Comparison of ENCODE assay signal across 10 mouse cellular contexts in genomic region chr14:13284845-13285198, GRCm38 (mm10). TPM values are rescaled to one million over a fixed set of nuclear protein-coding genes. Genes with fewer than 3 reads are reported as not detected.
DNase-seq lines count a peak whose midpoint lies in the region; ATAC-seq and TF ChIP-seq lines count a peak whose summit lies in the region.
"Had no signal": no experiment of that assay in that cellular context is flagged by ENCODE, and none has a peak within 500 bp of the region (broad histone marks: within the 10 kb centered on the region; RNA-seq: fewer than 3 reads in every experiment).

No protein-coding gene starts in this region.

- DNase-seq in kidney, postnatal 10 days = no peak
- no peak for DNase-seq in embryonic facial prominence, embryonic 14.5 days (ENCODE audit: low spot score)
- DNase-seq in midbrain, postnatal 0 days (ENCODE audit: low spot score) = no peak
- DNase-seq in urinary bladder, postnatal 14 days (ENCODE audit: low spot score) = no peak
- no peak for DNase-seq in adipocyte (ENCODE audit: low spot score)
- DNase-seq: thymus, postnatal 14 days had no signal

- peak overlapping the region; percentile 73 for H3K4me2 ChIP-seq in kidney, embryonic 15.5 days
- H3K4me2 ChIP-seq in embryonic facial prominence, embryonic 14.5 days (ENCODE audit: low read depth, low read length) = peak overlapping the region; percentile 70
- peak overlapping the region; percentile 73 for H3K4me2 ChIP-seq in hindbrain, embryonic 16.5 days (ENCODE audit: low read length)
- peak overlapping the region; percentile 65 for H3K4me2 ChIP-seq in midbrain, postnatal 0 days (ENCODE audit: low read depth, low read length, poor library complexity, severe bottlenecking)

- H3K9me3 ChIP-seq in kidney, embryonic 15.5 days (replicated peaks) = no peaks in the 10 kb centered on the region
- no peaks in the 10 kb centered on the region for H3K9me3 ChIP-seq in embryonic facial prominence, embryonic 14.5 days (ENCODE audit: control insufficient read depth, low read length)
- no peaks in the 10 kb centered on the region for H3K9me3 ChIP-seq in hindbrain, embryonic 16.5 days (ENCODE audit: control insufficient read depth, low read length)
- no peaks in the 10 kb centered on the region for H3K9me3 ChIP-seq in midbrain, postnatal 0 days (ENCODE audit: low read length)

- no peak overlapping the region for H3K9ac ChIP-seq in kidney, embryonic 15.5 days
- peak overlapping the region; percentile 20 for H3K9ac ChIP-seq in embryonic facial prominence, embryonic 14.5 days (ENCODE audit: low read depth, low read length)
- H3K9ac ChIP-seq in hindbrain, embryonic 16.5 days (ENCODE audit: low read depth, low read length) = peak overlapping the region; percentile 56
- peak overlapping the region; percentile 42; the same call in 1 of the 2 replicates for H3K9ac ChIP-seq in midbrain, postnatal 0 days (replicated peaks; ENCODE audit: low read length, poor library complexity, severe bottlenecking)

- no peak for TF ChIP-seq CTCF in midbrain, postnatal 0 days (IDR thresholded peaks at IDR 0.05)

- H3K36me3 ChIP-seq in kidney, embryonic 15.5 days = no peaks in the 10 kb centered on the region
- no peaks in the 10 kb centered on the region for H3K36me3 ChIP-seq in embryonic facial prominence, embryonic 14.5 days (ENCODE audit: control insufficient read depth, insufficient read depth, low read length)
- no peaks in the 10 kb centered on the region for H3K36me3 ChIP-seq in hindbrain, embryonic 16.5 days (ENCODE audit: control insufficient read depth, insufficient read depth, low read length)
- H3K36me3 ChIP-seq in midbrain, postnatal 0 days (ENCODE audit: insufficient read depth, low read length) = no peaks in the 10 kb centered on the region

- WGBS in kidney, embryonic 15.5 days = 8% methylated on average over 13 of the region's 13 CpGs
- 7% methylated on average over 11 of the region's 13 CpGs for WGBS in embryonic facial prominence, embryonic 14.5 days
- WGBS in hindbrain, embryonic 16.5 days = 12% methylated on average over 13 of the region's 13 CpGs
- 14% methylated on average over 13 of the region's 13 CpGs for WGBS in midbrain, postnatal 0 days

- H3K27me3 ChIP-seq in kidney, embryonic 15.5 days = peaks cover 8% of the 10 kb centered on the region; the same call in 1 of the 2 replicates
- H3K27me3 ChIP-seq in embryonic facial prominence, embryonic 14.5 days (replicated peaks; ENCODE audit: control insufficient read depth, insufficient read depth, low read length) = no peaks in the 10 kb centered on the region
- H3K27me3 ChIP-seq in hindbrain, embryonic 16.5 days (replicated peaks; ENCODE audit: control insufficient read depth, insufficient read depth, low read length) = no peaks in the 10 kb centered on the region
- H3K27me3 ChIP-seq in midbrain, postnatal 0 days (ENCODE audit: insufficient read depth, low read length) = no peaks in the 10 kb centered on the region

- peak overlapping the region; percentile 42 for H3K4me3 ChIP-seq in kidney, embryonic 15.5 days (replicated peaks)
- peak overlapping the region; percentile 37 for H3K4me3 ChIP-seq in embryonic facial prominence, embryonic 14.5 days (ENCODE audit: low read depth, low read length)
- peak overlapping the region; percentile 44 for H3K4me3 ChIP-seq in hindbrain, embryonic 16.5 days (ENCODE audit: low read length)
- H3K4me3 ChIP-seq in midbrain, postnatal 0 days (ENCODE audit: low read depth, low read length) = peak overlapping the region; percentile 39

- no peak for ATAC-seq in kidney, embryonic 15.5 days (replicated peaks; ENCODE audit: low FRiP score)
- ATAC-seq in embryonic facial prominence, embryonic 14.5 days (ENCODE audit: low read depth) = no peak; the same call in 1 of the 2 replicates
- ATAC-seq in hindbrain, embryonic 16.5 days = peak; percentile 65; the same call in 1 of the 2 replicates
- ATAC-seq in midbrain, postnatal 0 days (ENCODE audit: low FRiP score) = peak; percentile 27; the same call in 1 of the 2 replicates
- no peak for ATAC-seq in monocyte, adult 5-6 weeks (replicated peaks; ENCODE audit: insufficient number of reproducible peaks, low FRiP score, low TSS enrichment, poor library complexity, severe bottlenecking)

- peaks cover 11% of the 10 kb centered on the region for H3K4me1 ChIP-seq in kidney, embryonic 15.5 days
- H3K4me1 ChIP-seq in embryonic facial prominence, embryonic 14.5 days (ENCODE audit: control insufficient read depth, insufficient read depth, low read length) = 0 out of 2 replicates have a peak, but pooled peaks cover 3% of the 10 kb centered on the region
- peaks cover 3% of the 10 kb centered on the region for H3K4me1 ChIP-seq in hindbrain, embryonic 16.5 days (ENCODE audit: control insufficient read depth, insufficient read depth, low read depth, low read length)
- H3K4me1 ChIP-seq in midbrain, postnatal 0 days (ENCODE audit: insufficient read depth, low read length) = no peaks in the 10 kb centered on the region

- no peak overlapping the region for H3K27ac ChIP-seq in kidney, embryonic 15.5 days
- no peak overlapping the region for H3K27ac ChIP-seq in embryonic facial prominence, embryonic 14.5 days (replicated peaks; ENCODE audit: low read depth, low read length)
- no peak overlapping the region for H3K27ac ChIP-seq in hindbrain, embryonic 16.5 days (ENCODE audit: low read depth, low read length)
- H3K27ac ChIP-seq in midbrain, postnatal 0 days (ENCODE audit: low read depth, low read length) = no peak overlapping the region

RNA-seq across cellular contexts. Expression of gene Synpr, which starts 0.2 kb away (rescaled TPM):
- 1.3 and 2.0 TPM in 2 replicates for polyA plus RNA-seq in kidney, embryonic 15.5 days (2015; fragmentation: Nextera tagmentation; extraction: Ambion mirVana)
- 5.8 and 6.5 TPM in 2 replicates for polyA plus RNA-seq in embryonic facial prominence, embryonic 14.5 days (2014; fragmentation: Nextera tagmentation; extraction: Ambion mirVana)
- polyA plus RNA-seq in hindbrain, embryonic 16.5 days (2015; fragmentation: Nextera tagmentation; extraction: Ambion mirVana) = 53.2 and 67.4 TPM in 2 replicates
- total RNA-seq in midbrain, postnatal 0 days (2014; rRNA removed) = 68.1 and 73.2 TPM in 2 replicates
- 62.9 and 64.4 TPM in 2 replicates for polyA plus RNA-seq in midbrain, postnatal 0 days (2015; fragmentation: Nextera tagmentation; extraction: Ambion mirVana)
- total RNA-seq in monocyte, adult 5-6 weeks (2017) = not detected in 3 replicates
- total RNA-seq: MEL had no signal

Comparison
In these comparisons a context has a peak if more than half of its experiments do, and no peak if none do; other contexts are left out.
1. ATAC-seq: peak in hindbrain, embryonic 16.5 days (single experiment) and midbrain, postnatal 0 days (single experiment); none in kidney, embryonic 15.5 days (single experiment), embryonic facial prominence, embryonic 14.5 days (single experiment) and monocyte, adult 5-6 weeks (single experiment).
2. Peak in every context shown above with its lines, with median percentiles within 50 percentile points of each other: H3K4me2 ChIP-seq and H3K4me3 ChIP-seq.